Mouse (Mus musculus) midbrain, postnatal 0 days (tissue): ENCODE data around the gene Gm19935. TPM values are rescaled to one million over a fixed set of nuclear protein-coding genes. Genes with fewer than 3 reads are reported as not detected.

Source experiments
- ATAC-seq: fragments of 200-750 bp; cut with Nextera tagmentation; 2 replicates; pipeline ENCODE4 v1.8.0; 2017; ENCODE audit warnings: moderate number of reproducible peaks, mild to moderate bottlenecking, moderate TSS enrichment, moderate library complexity; ENCODE audit not compliant: low FRiP score
- DNase-seq: peaks from one replicate; pipeline ENCODE4 v3.0.0-alpha.2; 2015; ENCODE audit warnings: low spot score
- H3K27ac ChIP-seq: fragments of 300-500 bp; sonication (generic); 2 replicates; pipeline ENCODE4 v1.5.1; 2014; ENCODE audit warnings: low read depth, mild to moderate bottlenecking, low read length, mixed read lengths
- H3K27me3 ChIP-seq: fragments of 300-500 bp; sonication (generic); 2 replicates; pipeline ENCODE4 v1.6.1; 2014; ENCODE audit warnings: low read length, control low read depth, mixed read lengths; ENCODE audit not compliant: insufficient read depth
- H3K36me3 ChIP-seq: fragments of 300-500 bp; sonication (generic); 2 replicates; pipeline ENCODE4 v1.6.1; 2014; ENCODE audit warnings: low read length, control low read depth, mixed read lengths; ENCODE audit not compliant: insufficient read depth
- H3K4me1 ChIP-seq: fragments of 300-500 bp; sonication (generic); 2 replicates; pipeline ENCODE4 v1.6.1; 2014; ENCODE audit warnings: mild to moderate bottlenecking, control low read depth, antibody characterized with exemption, low read length, mixed read lengths; ENCODE audit not compliant: insufficient read depth
- H3K4me2 ChIP-seq: fragments of 300-500 bp; sonication (generic); 2 replicates; pipeline ENCODE4 v1.6.1; 2014; ENCODE audit warnings: low read depth, mild to moderate bottlenecking, low read length, mixed read lengths; ENCODE audit not compliant: poor library complexity, severe bottlenecking
- H3K4me3 ChIP-seq: fragments of 300-500 bp; sonication (generic); 2 replicates; pipeline ENCODE4 v1.5.1; 2014; ENCODE audit warnings: low read depth, mild to moderate bottlenecking, low read length, moderate library complexity
- H3K9ac ChIP-seq: fragments of 300-500 bp; sonication (generic); replicated peaks from 2 replicates; pipeline ENCODE4 v1.6.1; 2014; ENCODE audit warnings: mild to moderate bottlenecking, low read length, moderate library complexity, mixed read lengths; ENCODE audit not compliant: poor library complexity, severe bottlenecking
- H3K9me3 ChIP-seq: fragments of 300-500 bp; sonication (generic); 2 replicates; pipeline ENCODE4 v1.6.1; 2016; ENCODE audit warnings: low read length, control low read depth
- CTCF ChIP-seq: IDR thresholded peaks from 2 replicates; pipeline ENCODE4 v1.5.1; 2016; ENCODE audit warnings: antibody characterized with exemption, mild to moderate bottlenecking
- WGBS: fragments of 180-500 bp; shearing (Covaris S2); extraction: QIAGEN DNeasy Blood & Tissue Kit; methylation state at CpG from one replicate; pipeline ENCODE4 v1.1.7; 2014; 5-methylcytosine and 5-hydroxymethylcytosine counted together
- polyA plus RNA-seq: library from polyadenylated mRNA; unstranded; fragments of >200 nt; fragmentation: Nextera tagmentation; extraction: Ambion mirVana; gene quantifications from 2 replicates; pipeline ENCODE4 v1.2.1, GENCODE M21; 2015
- total RNA-seq: library from RNA; depleted of rRNA; stranded (reverse); fragments of >200 nt; gene quantifications from 2 replicates; pipeline ENCODE4 v1.2.3, GENCODE M21; 2014

Gene Gm19935
- total and polyA plus RNA-seq, 2 experiments from 2014 or later = 1.8 to 2.5 TPM

DNA sequence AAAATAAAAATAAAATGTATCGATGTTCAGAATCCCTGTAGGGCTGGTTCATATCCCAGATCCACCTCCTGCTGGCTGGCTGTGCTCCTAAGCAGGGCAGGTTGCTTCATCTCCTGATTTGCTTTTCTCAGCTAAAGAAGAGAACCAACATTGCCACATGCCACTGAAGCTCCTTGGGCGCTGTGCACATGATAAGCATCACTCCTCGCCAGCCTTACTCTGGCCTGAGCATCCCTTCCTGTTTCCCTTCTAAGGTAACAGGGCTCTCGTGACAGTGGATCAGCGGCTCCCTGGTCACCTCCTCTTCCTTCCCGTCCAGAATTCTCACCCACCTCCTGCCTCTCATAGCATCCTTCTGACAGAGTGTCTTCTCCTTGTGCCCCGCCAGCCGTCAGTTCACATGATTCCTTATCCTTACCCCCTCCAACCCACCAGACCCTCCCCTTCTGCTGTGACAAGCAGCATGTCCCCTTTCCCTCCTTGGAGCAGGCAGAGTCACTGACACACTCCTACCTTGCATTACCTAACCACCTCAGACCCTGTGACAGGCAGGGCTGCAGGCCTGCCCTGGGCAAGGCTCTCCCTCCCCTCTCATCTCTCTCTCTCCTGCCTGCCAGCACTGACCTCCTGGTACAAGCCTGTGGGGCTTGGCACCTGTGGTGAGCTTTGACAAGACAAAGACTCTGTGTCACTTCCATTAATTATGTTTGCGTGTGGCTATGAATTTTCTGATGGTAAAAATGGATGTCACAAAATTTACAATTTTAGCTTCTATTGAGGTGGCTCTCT lies 27.2 kb upstream of the Gm19935 start:
- no peak overlapping the region for H3K4me2 ChIP-seq
- no peaks in the 10 kb centered on the region for H3K9me3 ChIP-seq
- DNase-seq (no peak), ATAC-seq (no peak)
- H3K9ac ChIP-seq = no peak overlapping the region
- WGBS = 78% methylated on average over 9 of the region's 9 CpGs
- TF ChIP-seq CTCF = no peak
- no peak overlapping the region for H3K4me3 ChIP-seq
- no peaks in the 10 kb centered on the region for H3K36me3 ChIP-seq
- H3K4me1 ChIP-seq = 0 out of 2 replicates have a peak, but pooled peaks cover 2% of the 10 kb centered on the region
- no peaks in the 10 kb centered on the region for H3K27me3 ChIP-seq
- no peak overlapping the region for H3K27ac ChIP-seq

DNA sequence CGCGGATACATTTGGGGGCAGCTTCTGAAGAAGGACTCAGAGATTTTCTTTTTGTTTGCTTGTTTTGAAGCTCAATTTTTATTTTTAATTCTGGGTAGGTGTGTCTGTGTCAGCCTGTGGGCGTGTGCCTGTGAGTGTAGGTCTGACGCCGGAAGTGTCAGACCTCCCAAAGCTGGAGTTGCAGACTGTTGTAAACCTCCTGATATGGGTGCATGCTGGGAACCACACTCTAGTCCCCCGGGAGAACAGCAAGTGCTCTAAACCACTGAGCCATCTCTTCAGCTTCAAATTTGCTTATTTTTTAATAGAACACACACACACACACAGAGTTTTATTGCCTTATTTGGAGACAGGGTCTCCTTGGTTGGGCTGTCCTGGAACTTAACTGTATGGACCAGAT lies 25.9 kb upstream of the Gm19935 start:
- H3K4me1 ChIP-seq = no peaks in the 10 kb centered on the region
- H3K36me3 ChIP-seq = no peaks in the 10 kb centered on the region
- no peaks in the 10 kb centered on the region for H3K27me3 ChIP-seq
- ATAC-seq (no peak), DNase-seq (no peak)
- H3K4me2 ChIP-seq = no peak overlapping the region
- H3K9ac ChIP-seq = no peak overlapping the region
- H3K27ac ChIP-seq = no peak overlapping the region
- no peaks in the 10 kb centered on the region for H3K9me3 ChIP-seq
- 82% methylated on average over 6 of the region's 6 CpGs for WGBS
- no peak overlapping the region for H3K4me3 ChIP-seq
- no peak for TF ChIP-seq CTCF

DNA sequence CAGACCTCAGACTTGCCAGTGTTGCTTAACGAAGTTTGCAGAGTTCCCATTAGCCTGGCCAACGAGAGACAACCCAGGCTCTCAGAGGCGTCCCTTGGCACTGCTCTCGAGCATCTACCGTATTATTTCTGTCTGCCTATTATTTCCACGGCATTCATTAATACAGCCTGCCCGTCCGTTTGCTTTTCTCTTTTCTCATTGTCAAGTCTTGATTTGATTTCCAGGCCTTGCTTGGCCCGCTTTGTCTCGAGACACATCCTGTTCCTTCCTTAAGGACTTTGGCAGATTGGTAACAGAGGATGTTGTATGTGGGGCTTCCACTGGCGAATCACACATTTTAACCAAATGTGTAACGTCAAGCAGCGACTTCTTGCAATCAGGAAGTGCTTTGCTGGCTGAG lies 24.1 kb upstream of the Gm19935 start:
- H3K27me3 ChIP-seq = no peaks in the 10 kb centered on the region
- H3K36me3 ChIP-seq = no peaks in the 10 kb centered on the region
- no peaks in the 10 kb centered on the region for H3K9me3 ChIP-seq
- no peak overlapping the region for H3K4me3 ChIP-seq
- WGBS = 64% methylated on average over 13 of the region's 13 CpGs
- ATAC-seq = no peak
- no peaks in the 10 kb centered on the region for H3K4me1 ChIP-seq
- no peak overlapping the region for H3K9ac ChIP-seq
- H3K27ac ChIP-seq = no peak overlapping the region
- TF ChIP-seq CTCF = no peak
- no peak for DNase-seq
- no peak overlapping the region for H3K4me2 ChIP-seq

DNA sequence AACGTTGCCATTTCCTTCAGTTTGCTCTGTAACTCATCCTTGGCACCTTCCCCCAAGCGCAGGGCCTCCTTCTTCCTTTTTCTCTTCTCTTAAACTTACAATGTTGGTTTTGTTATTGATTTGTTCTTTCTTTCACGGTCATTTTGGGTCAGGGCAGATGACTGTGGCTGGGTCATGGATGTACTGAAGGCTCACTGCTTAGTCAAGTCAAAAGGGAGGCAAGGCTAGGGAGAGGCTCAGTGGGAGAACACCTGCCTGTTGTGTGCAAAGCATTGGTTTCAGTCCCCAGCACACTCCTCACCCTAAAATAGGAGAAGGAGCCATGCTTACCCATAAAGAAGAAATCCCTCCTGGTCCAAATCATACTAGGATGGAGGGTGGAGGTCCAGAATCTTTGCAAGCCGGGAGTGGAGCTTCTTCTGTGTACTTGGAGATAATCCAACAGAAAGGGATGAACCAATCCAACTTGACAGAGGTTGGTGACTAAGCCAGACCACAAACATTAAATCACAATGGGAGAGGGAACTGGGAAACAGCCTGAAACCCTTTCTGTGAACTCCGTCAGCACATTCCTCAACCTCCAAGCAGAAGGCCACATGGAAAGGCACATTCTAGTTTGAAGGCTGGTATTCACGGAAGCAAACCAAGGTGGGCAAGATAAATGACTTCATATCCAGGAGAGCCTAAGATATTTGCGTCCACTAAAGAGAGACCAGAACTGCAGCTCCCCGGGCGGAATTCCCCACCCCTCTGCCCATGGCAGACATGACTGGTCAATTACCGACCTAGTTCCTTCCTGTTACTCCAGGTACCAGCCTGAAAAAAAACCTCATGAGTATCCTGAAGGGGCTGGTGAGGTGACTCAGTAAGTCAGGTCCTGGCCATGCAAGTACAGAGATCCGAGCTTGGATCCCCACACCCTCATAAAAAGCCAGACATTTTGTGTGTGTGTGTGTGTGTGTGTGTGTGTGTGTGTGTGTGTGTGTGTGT lies 22.8 kb upstream of the Gm19935 start:
- Histone ChIP-seq H3K36me3 (no peaks in the 10 kb centered on the region), H3K4me1 (no peaks in the 10 kb centered on the region), H3K9me3 (no peaks in the 10 kb centered on the region), H3K4me2 (no peak overlapping the region), H3K27me3 (no peaks in the 10 kb centered on the region), H3K9ac (no peak overlapping the region), H3K4me3 (no peak overlapping the region), H3K27ac (no peak overlapping the region)
- ATAC-seq = no peak
- DNase-seq = no peak
- TF ChIP-seq CTCF = no peak
- 77% methylated on average over 11 of the region's 11 CpGs for WGBS

DNA sequence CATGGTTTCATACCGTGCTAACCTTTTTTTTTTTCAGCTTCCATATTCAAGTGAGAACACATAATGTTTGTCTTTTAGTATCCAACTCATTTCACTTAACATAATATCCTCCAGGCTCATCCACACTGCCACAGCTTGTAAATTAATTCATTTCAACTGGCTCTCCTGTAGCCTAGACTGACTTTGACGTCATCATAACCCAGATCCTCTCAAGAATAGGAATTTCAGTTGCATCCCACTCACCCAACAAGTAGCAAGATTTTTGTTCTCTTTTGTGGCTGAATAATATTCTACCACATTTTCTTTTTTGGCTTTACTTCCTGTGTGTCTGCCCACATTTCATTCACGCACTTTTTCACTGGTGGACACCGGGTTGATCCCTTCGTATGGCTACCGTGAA lies 20.2 kb upstream of the Gm19935 start:
- ATAC-seq (no peak), DNase-seq (no peak)
- H3K4me1 ChIP-seq = no peaks in the 10 kb centered on the region
- H3K27me3 ChIP-seq = no peaks in the 10 kb centered on the region
- no peak overlapping the region for H3K9ac ChIP-seq
- 87% methylated on average over 6 of the region's 6 CpGs for WGBS
- no peak overlapping the region for H3K4me3 ChIP-seq
- H3K9me3 ChIP-seq = no peaks in the 10 kb centered on the region
- no peak overlapping the region for H3K27ac ChIP-seq
- H3K36me3 ChIP-seq = no peaks in the 10 kb centered on the region
- H3K4me2 ChIP-seq = no peak overlapping the region
- no peak for TF ChIP-seq CTCF

DNA sequence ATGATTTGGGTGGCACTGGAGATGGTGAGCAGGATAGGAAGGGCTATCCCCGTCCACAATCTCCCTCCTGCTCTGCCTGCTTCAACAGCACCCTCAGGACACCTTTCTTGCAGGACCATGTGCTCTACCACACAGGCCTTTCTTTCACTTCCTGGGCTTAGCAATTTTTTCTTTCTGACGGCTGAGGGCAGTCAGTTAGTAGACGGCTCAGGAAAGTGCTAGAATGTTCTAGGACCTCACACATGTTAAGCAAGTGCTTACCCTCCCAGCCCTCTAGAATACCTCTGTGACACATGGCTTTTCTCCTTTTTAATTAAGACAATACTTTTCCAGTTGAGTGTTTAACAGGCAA lies 17.1 kb upstream of the Gm19935 start:
- no peak overlapping the region for H3K4me3 ChIP-seq
- no peaks in the 10 kb centered on the region for H3K36me3 ChIP-seq
- no peaks in the 10 kb centered on the region for H3K27me3 ChIP-seq
- H3K9me3 ChIP-seq = no peaks in the 10 kb centered on the region
- no peak overlapping the region for H3K27ac ChIP-seq
- DNase-seq (no peak), ATAC-seq (no peak)
- H3K4me2 ChIP-seq = no peak overlapping the region
- no peak overlapping the region for H3K9ac ChIP-seq
- TF ChIP-seq CTCF = no peak
- no peaks in the 10 kb centered on the region for H3K4me1 ChIP-seq
- 82% methylated on average over 3 of the region's 3 CpGs for WGBS
